Comparison of ENCODE assay signal across 8 mouse cellular contexts in the genomic region with DNA sequence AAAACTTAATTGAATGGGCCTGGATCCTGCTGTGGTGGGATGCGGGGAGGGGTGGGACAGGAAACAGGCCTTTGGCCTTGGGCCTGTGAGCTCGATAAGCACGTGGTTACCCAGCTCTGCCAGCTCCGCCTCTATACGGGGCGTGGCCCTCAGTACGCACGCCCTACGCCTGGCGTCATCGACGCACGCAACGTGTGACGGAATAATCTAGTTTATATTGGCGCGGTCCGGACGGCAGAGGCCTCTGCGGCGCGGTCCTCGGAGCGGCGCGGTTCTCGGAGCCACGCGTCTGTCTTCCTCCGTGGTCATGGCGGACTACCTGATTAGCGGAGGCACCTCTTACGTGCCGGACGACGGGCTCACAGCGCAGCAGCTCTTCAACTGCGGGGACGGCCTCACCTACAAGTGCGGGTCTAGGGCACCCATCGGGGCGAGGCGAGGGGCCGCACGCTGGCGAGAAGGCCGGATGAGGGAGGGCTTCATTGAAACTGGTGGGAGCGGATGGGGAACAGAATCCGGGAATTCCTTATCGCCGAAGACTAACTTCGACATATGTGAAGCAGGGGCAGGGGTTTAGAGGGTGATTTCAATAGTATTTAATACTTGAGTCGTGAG. TPM values are rescaled to one million over a fixed set of nuclear protein-coding genes. Genes with fewer than 3 reads are reported as not detected.
A peak's percentile ranks its signal among the peaks of the same experiment; 100 is the strongest.
DNase-seq lines count a peak whose midpoint lies in the region; ATAC-seq and TF ChIP-seq lines count a peak whose summit lies in the region.

Gene Impdh2 (plus strand): TSS at position 60 of the 615 bp plus-strand sequence.

- H3K4me3 ChIP-seq in bone marrow, adult 2 months (replicated peaks; ENCODE audit: control insufficient read depth, low read depth, low read length): peak within 1 kb of the TSS; percentile 79
- peak within 1 kb of the TSS; percentile 63 for H3K4me3 ChIP-seq in embryonic facial prominence, embryonic 15.5 days (replicated peaks)
- peak within 1 kb of the TSS; percentile 60 for H3K4me3 ChIP-seq in limb, embryonic 14.5 days (replicated peaks; ENCODE audit: low read length)
- peak within 1 kb of the TSS; percentile 53 for H3K4me3 ChIP-seq in midbrain, postnatal 0 days (ENCODE audit: low read depth, low read length)

- no peaks in the 10 kb centered on the region for H3K27me3 ChIP-seq in embryonic facial prominence, embryonic 15.5 days
- no peaks in the 10 kb centered on the region for H3K27me3 ChIP-seq in limb, embryonic 14.5 days (ENCODE audit: control insufficient read depth, insufficient read depth, low read length)
- no peaks in the 10 kb centered on the region for H3K27me3 ChIP-seq in midbrain, postnatal 0 days (ENCODE audit: insufficient read depth, low read length)

- ATAC-seq in embryonic facial prominence, embryonic 15.5 days (ENCODE audit: insufficient number of reproducible peaks, low FRiP score, low TSS enrichment, low read depth): peak; percentile 98
- peak; percentile 98 for ATAC-seq in limb, embryonic 14.5 days (ENCODE audit: low FRiP score, low read depth)
- ATAC-seq in midbrain, postnatal 0 days (ENCODE audit: low FRiP score): peak; percentile 97

- peak within 1 kb of the TSS; percentile 69 for H3K4me2 ChIP-seq in embryonic facial prominence, embryonic 15.5 days (replicated peaks)
- H3K4me2 ChIP-seq in limb, embryonic 14.5 days (replicated peaks; ENCODE audit: low read depth, low read length, severe bottlenecking): peak within 1 kb of the TSS; percentile 74
- peak within 1 kb of the TSS; percentile 69 for H3K4me2 ChIP-seq in midbrain, postnatal 0 days (ENCODE audit: low read depth, low read length, poor library complexity, severe bottlenecking)

- no peak for TF ChIP-seq CTCF in bone marrow, adult 2 months (IDR thresholded peaks at IDR 0.05; ENCODE audit: control insufficient read depth, insufficient read depth, low read length)
- peak; percentile 28 for TF ChIP-seq CTCF in midbrain, postnatal 0 days (IDR thresholded peaks at IDR 0.05)

- no peaks in the 10 kb centered on the region; the same call in 1 of the 2 replicates for H3K4me1 ChIP-seq in bone marrow, adult 2 months (ENCODE audit: control insufficient read depth, insufficient read depth, low read length)
- peaks cover 14% of the 10 kb centered on the region for H3K4me1 ChIP-seq in embryonic facial prominence, embryonic 15.5 days
- H3K4me1 ChIP-seq in limb, embryonic 14.5 days (ENCODE audit: control insufficient read depth, insufficient read depth, low read length): 0 out of 2 replicates have a peak, but pooled peaks cover 3% of the 10 kb centered on the region
- peaks cover 7% of the 10 kb centered on the region; the same call in 1 of the 2 replicates for H3K4me1 ChIP-seq in midbrain, postnatal 0 days (ENCODE audit: insufficient read depth, low read length)

- peak within 1 kb of the TSS; percentile 31 for H3K27ac ChIP-seq in bone marrow, adult 2 months (ENCODE audit: control insufficient read depth, insufficient read depth, low read depth, low read length, poor library complexity)
- H3K27ac ChIP-seq in embryonic facial prominence, embryonic 15.5 days (replicated peaks): peak within 1 kb of the TSS; percentile 86
- peak within 1 kb of the TSS; percentile 75 for H3K27ac ChIP-seq in limb, embryonic 14.5 days (replicated peaks; ENCODE audit: low read depth, low read length)
- H3K27ac ChIP-seq in midbrain, postnatal 0 days (ENCODE audit: low read depth, low read length): peak within 1 kb of the TSS; percentile 65

- under 1% methylated on average over 53 of the region's 53 CpGs for WGBS in bone marrow, adult 2 months
- WGBS in embryonic facial prominence, embryonic 15.5 days: 0% methylated on average over 53 of the region's 53 CpGs
- under 1% methylated on average over 47 of the region's 53 CpGs for WGBS in limb, embryonic 14.5 days
- under 1% methylated on average over 53 of the region's 53 CpGs for WGBS in midbrain, postnatal 0 days

- DNase-seq in 416B (ENCODE audit: low read depth): peak; percentile 99
- DNase-seq in heart, adult 8-10 months (ENCODE audit: low spot score): peak; percentile 95
- peak; percentile 97 for DNase-seq in kidney, adult 9 months
- peak; percentile 98 for DNase-seq in limb, embryonic 14.5 days (ENCODE audit: low spot score)
- peak; percentile 99 for DNase-seq in midbrain, postnatal 0 days (ENCODE audit: low spot score)
- DNase-seq in spleen, postnatal 14 days (ENCODE audit: low spot score in 2 of 2): peak; percentile 88 to 93

- H3K9me3 ChIP-seq in embryonic facial prominence, embryonic 15.5 days (replicated peaks): no peaks in the 10 kb centered on the region
- H3K9me3 ChIP-seq in limb, embryonic 14.5 days (ENCODE audit: control insufficient read depth, low read length): no peaks in the 10 kb centered on the region
- H3K9me3 ChIP-seq in midbrain, postnatal 0 days (ENCODE audit: low read length): no peaks in the 10 kb centered on the region

- peaks cover 74% of the 10 kb centered on the region for H3K36me3 ChIP-seq in embryonic facial prominence, embryonic 15.5 days
- peaks cover 78% of the 10 kb centered on the region for H3K36me3 ChIP-seq in limb, embryonic 14.5 days (ENCODE audit: control insufficient read depth, insufficient read depth, low read length)
- peaks cover 47% of the 10 kb centered on the region for H3K36me3 ChIP-seq in midbrain, postnatal 0 days (ENCODE audit: insufficient read depth, low read length)

- TF ChIP-seq POLR2A in bone marrow, adult 2 months (IDR thresholded peaks at IDR 0.05; ENCODE audit: borderline replicate concordance, control insufficient read depth, low read depth, low read length): peak; percentile 85; the same call in 1 of the 2 replicates
- peak; percentile 88 for TF ChIP-seq POLR2A in limb, embryonic 14.5 days (IDR thresholded peaks at IDR 0.05; ENCODE audit: borderline replicate concordance, extremely low read depth, insufficient read depth, insufficient read length)

- H3K9ac ChIP-seq in embryonic facial prominence, embryonic 15.5 days: peak within 1 kb of the TSS; percentile 77
- peak within 1 kb of the TSS; percentile 68 for H3K9ac ChIP-seq in limb, embryonic 14.5 days (ENCODE audit: low read depth, low read length, severe bottlenecking)
- peak within 1 kb of the TSS; percentile 71 for H3K9ac ChIP-seq in midbrain, postnatal 0 days (replicated peaks; ENCODE audit: low read length, poor library complexity, severe bottlenecking)

RNA-seq across cellular contexts. Expression of gene Impdh2, which starts in this region (rescaled TPM):
- 56.2 and 207 TPM in 2 replicates for polyA plus RNA-seq in bone marrow, adult 2 months (2011; ENCODE audit: insufficient read depth, insufficient read length, low replicate concordance, missing spikeins)
- 172 and 173 TPM in 2 replicates for polyA plus RNA-seq in embryonic facial prominence, embryonic 15.5 days (2015; fragmentation: Nextera tagmentation; extraction: Ambion mirVana)
- 10 to 100 TPM; 44.3 to 53.5 (median 47.9) TPM for total RNA-seq in heart, adult 8-10 months (2022)
- 208 and 280 TPM in 2 replicates for polyA plus RNA-seq in limb, embryonic 14.5 days (2012; rRNA removed)
- 184 and 191 TPM in 2 replicates for polyA plus RNA-seq in limb, embryonic 14.5 days (2014; fragmentation: Nextera tagmentation; extraction: Ambion mirVana)
- 81.3 and 81.7 TPM in 2 replicates for total RNA-seq in midbrain, postnatal 0 days (2014; rRNA removed)
- polyA plus RNA-seq in midbrain, postnatal 0 days (2015; fragmentation: Nextera tagmentation; extraction: Ambion mirVana): 93.7 and 96.6 TPM in 2 replicates

Comparison
In these comparisons a context has a peak if more than half of its experiments do, and no peak if none do; other contexts are left out.
1. Peak in every context shown above with its lines: DNase-seq, ATAC-seq, H3K4me3 ChIP-seq and H3K27ac ChIP-seq.
2. H3K27ac ChIP-seq: peak in every context shown above with its lines; median percentile 86 in embryonic facial prominence, embryonic 15.5 days; 75 in limb, embryonic 14.5 days; 65 in midbrain, postnatal 0 days; 31 in bone marrow, adult 2 months.